Mouse (Mus musculus): ENCODE data around the gene Thsd4. TPM values are rescaled to one million over a fixed set of nuclear protein-coding genes. Genes with fewer than 3 reads are reported as not detected.
A peak's percentile ranks its signal among the peaks of the same experiment; 100 is the strongest.

Thsd4 gene
- polyA plus RNA-seq, 1 experiment from 2014 or later, result 34.9 TPM

DNA sequence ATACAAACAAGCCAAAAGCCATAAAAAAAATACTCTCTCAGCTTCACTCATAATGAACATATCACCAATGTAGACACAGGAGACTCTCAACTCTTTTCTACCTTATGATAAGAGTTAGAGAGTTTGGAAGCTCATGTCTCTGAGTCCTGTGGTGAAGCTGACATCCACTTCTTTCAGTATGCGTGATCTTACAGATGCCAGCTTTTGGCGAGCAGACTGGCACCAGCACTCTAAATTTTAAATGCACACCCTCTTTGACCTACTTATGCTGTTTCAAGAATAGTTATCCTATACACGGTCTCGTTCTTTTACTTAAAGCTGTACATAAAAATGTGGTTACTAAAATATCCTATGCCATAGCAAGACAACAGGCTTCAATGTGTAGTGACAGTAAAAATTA lies 524.1 kb downstream of the Thsd4 start:
- 91% methylated on average over 4 of the region's 4 CpGs for WGBS
- no peak overlapping the region for H3K4me2 ChIP-seq (ENCODE audit: low read length)

DNA sequence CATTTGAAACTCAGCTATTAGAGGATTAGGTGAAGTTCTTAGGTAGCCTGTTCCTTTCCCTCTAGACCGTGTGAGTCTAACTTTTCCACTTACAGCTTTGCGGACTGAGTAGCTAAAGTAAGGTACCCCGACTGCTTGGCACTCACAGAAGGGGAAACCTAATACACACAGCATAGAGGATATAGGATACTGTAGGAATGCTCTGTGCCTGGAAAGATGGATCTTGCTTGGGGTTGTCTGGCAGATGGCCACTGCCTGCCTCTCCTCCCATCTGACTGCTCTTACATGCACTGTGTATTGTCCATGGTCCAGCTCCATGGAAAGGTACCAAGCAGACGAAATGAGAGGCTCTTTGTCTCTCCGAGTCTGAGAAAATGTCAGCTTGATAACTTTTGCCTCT lies 530.4 kb downstream of the Thsd4 start:
- no peak overlapping the region for H3K4me3 ChIP-seq (ENCODE audit: low read depth, low read length)
- ATAC-seq (replicated peaks; ENCODE audit: low FRiP score, low TSS enrichment, low read depth) (no peak), DNase-seq (ENCODE audit: low spot score) (no peak)
- 84% methylated on average over 5 of the region's 5 CpGs for WGBS
- no peaks in the 10 kb centered on the region for H3K9me3 ChIP-seq (ENCODE audit: control insufficient read depth, low read length)
- H3K4me2 ChIP-seq (ENCODE audit: low read length), result no peak overlapping the region
- peaks cover 12% of the 10 kb centered on the region; the same call in 1 of the 2 replicates for H3K36me3 ChIP-seq (ENCODE audit: control insufficient read depth, insufficient read depth, low read length)
- H3K9ac ChIP-seq (ENCODE audit: low read length), result no peak overlapping the region
- H3K27ac ChIP-seq (ENCODE audit: low read depth), result no peak overlapping the region
- no peaks in the 10 kb centered on the region for H3K4me1 ChIP-seq (replicated peaks; ENCODE audit: control insufficient read depth, insufficient read depth, low read length)
- H3K27me3 ChIP-seq (replicated peaks; ENCODE audit: control insufficient read depth, insufficient read depth, low read length), result no peaks in the 10 kb centered on the region

More for the DNA sequence above, 524.1 kb downstream of the Thsd4 start:
- H3K9ac ChIP-seq (ENCODE audit: low read length), result no peak overlapping the region
- 0 out of 2 replicates have a peak, but pooled peaks cover 6% of the 10 kb centered on the region for H3K36me3 ChIP-seq (ENCODE audit: control insufficient read depth, insufficient read depth, low read length)
- H3K9me3 ChIP-seq (ENCODE audit: control insufficient read depth, low read length), result no peaks in the 10 kb centered on the region
- H3K27me3 ChIP-seq (replicated peaks; ENCODE audit: control insufficient read depth, insufficient read depth, low read length), result no peaks in the 10 kb centered on the region
- ATAC-seq (replicated peaks; ENCODE audit: low FRiP score, low TSS enrichment, low read depth) (no peak), DNase-seq (ENCODE audit: low spot score) (no peak)
- H3K27ac ChIP-seq (ENCODE audit: low read depth), result no peak overlapping the region
- H3K4me3 ChIP-seq (ENCODE audit: low read depth, low read length), result no peak overlapping the region
- no peaks in the 10 kb centered on the region for H3K4me1 ChIP-seq (replicated peaks; ENCODE audit: control insufficient read depth, insufficient read depth, low read length)

GRCm38 (mm10) chr9:59989864-59990263 lies 532.0 kb downstream of the Thsd4 start:
- Histone ChIP-seq H3K9me3 (ENCODE audit: control insufficient read depth, low read length) (no peaks in the 10 kb centered on the region), H3K9ac (ENCODE audit: low read length) (no peak overlapping the region), H3K27ac (ENCODE audit: low read depth) (no peak overlapping the region), H3K27me3 (replicated peaks; ENCODE audit: control insufficient read depth, insufficient read depth, low read length) (no peaks in the 10 kb centered on the region), H3K4me2 (ENCODE audit: low read length) (no peak overlapping the region), H3K36me3 (ENCODE audit: control insufficient read depth, insufficient read depth, low read length) (peaks cover 15% of the 10 kb centered on the region; the same call in 1 of the 2 replicates), H3K4me1 (replicated peaks; ENCODE audit: control insufficient read depth, insufficient read depth, low read length) (no peaks in the 10 kb centered on the region), H3K4me3 (ENCODE audit: low read depth, low read length) (no peak overlapping the region)
- peak; percentile 78 for DNase-seq (ENCODE audit: low spot score)
- 0% methylated on average over 1 of the region's 1 CpGs for WGBS
- ATAC-seq (replicated peaks; ENCODE audit: low FRiP score, low TSS enrichment, low read depth), result no peak

DNA sequence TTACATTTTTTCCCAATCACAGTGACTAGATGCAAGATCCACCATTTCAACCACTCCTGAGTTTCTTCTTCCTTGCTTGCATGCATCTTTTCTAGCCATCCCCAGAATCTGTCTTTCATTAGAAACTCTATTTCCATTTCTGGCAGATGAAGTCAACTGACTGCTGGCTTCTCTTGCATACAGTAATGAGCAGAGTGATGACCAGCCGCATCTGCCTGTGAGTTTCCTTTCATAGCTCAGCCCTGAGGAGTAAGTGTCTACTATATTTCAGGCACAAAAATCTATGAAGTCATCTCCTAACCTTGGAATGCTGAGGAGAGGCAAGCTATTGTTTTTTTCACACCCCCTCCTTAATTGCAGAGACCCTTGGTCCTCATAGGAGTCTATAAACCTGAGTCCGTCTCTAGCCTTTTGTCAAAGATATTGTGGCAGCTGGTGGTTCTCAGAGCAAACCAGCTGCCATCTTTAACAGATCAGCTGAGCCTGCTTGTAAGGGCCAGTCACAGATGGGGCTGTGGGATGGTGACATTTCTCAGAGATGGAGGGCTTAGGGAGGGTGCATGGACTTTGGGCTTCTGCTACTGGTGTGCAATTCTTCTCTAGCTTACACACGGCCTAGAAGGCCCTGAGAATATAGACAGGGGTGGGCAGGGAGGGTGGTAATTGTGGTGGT lies 535.8 kb downstream of the Thsd4 start:
- DNase-seq (ENCODE audit: low spot score), result no peak
- no peak overlapping the region for H3K27ac ChIP-seq (ENCODE audit: low read depth)
- H3K9ac ChIP-seq (ENCODE audit: low read length), result no peak overlapping the region
- H3K27me3 ChIP-seq (replicated peaks; ENCODE audit: control insufficient read depth, insufficient read depth, low read length), result no peaks in the 10 kb centered on the region
- H3K4me2 ChIP-seq (ENCODE audit: low read length), result no peak overlapping the region
- H3K9me3 ChIP-seq (ENCODE audit: control insufficient read depth, low read length), result no peaks in the 10 kb centered on the region
- H3K4me1 ChIP-seq (replicated peaks; ENCODE audit: control insufficient read depth, insufficient read depth, low read length), result no peaks in the 10 kb centered on the region
- WGBS, result 76% methylated on average over 3 of the region's 3 CpGs
- ATAC-seq (replicated peaks; ENCODE audit: low FRiP score, low TSS enrichment, low read depth), result no peak
- peaks cover 15% of the 10 kb centered on the region; the same call in 1 of the 2 replicates for H3K36me3 ChIP-seq (ENCODE audit: control insufficient read depth, insufficient read depth, low read length)
- H3K4me3 ChIP-seq (ENCODE audit: low read depth, low read length), result no peak overlapping the region

DNA sequence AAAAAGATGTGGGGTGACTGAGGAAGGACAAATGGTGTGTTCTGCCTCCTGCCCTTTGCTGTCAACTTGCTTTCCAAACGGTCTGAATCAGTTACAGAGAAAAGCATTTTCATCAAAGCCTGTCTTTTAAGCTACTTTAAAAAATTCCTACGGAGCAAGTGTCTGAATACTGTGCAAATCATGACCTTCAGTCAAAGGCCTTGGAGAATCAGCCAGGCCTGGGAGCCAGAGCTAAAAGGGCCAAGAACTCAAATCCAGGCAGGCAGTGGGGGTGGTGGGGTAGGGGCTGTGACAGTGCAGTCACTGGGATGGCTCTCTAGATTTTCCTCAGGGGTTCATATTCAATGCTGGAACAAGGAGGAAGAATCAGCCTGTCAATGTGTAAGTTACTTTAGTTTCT lies 540.7 kb downstream of the Thsd4 start:
- 72% methylated on average over 2 of the region's 2 CpGs for WGBS
- Histone ChIP-seq H3K27ac (ENCODE audit: low read depth) (no peak overlapping the region), H3K9me3 (ENCODE audit: control insufficient read depth, low read length) (no peaks in the 10 kb centered on the region), H3K4me2 (ENCODE audit: low read length) (no peak overlapping the region), H3K4me3 (ENCODE audit: low read depth, low read length) (no peak overlapping the region), H3K9ac (ENCODE audit: low read length) (no peak overlapping the region), H3K36me3 (ENCODE audit: control insufficient read depth, insufficient read depth, low read length) (peaks cover 12% of the 10 kb centered on the region; the same call in 1 of the 2 replicates), H3K4me1 (replicated peaks; ENCODE audit: control insufficient read depth, insufficient read depth, low read length) (no peaks in the 10 kb centered on the region), H3K27me3 (replicated peaks; ENCODE audit: control insufficient read depth, insufficient read depth, low read length) (no peaks in the 10 kb centered on the region)
- ATAC-seq (replicated peaks; ENCODE audit: low FRiP score, low TSS enrichment, low read depth) (no peak), DNase-seq (ENCODE audit: low spot score) (no peak)

DNA sequence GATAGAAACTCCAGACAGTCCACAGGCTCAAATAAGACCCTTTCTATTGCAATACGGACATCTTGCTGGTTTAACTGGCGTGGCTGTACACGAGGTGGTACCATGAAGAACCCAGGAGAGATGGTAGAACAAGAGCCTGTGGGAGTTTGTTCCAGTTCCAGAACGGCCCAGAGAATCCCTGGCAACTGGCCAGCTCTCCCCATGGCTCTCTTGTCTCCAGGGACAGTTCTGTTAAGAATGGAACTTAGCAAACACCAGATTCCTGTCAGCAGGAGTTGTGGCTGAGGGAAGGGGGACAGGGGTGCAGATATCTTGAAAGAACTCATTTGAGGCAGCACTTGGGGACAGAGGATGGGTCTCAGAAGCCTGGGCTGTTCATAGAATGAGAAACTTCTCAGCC lies 550.6 kb downstream of the Thsd4 start:
- WGBS, result 66% methylated on average over 4 of the region's 4 CpGs
- no peak for DNase-seq (ENCODE audit: low spot score)

DNA sequence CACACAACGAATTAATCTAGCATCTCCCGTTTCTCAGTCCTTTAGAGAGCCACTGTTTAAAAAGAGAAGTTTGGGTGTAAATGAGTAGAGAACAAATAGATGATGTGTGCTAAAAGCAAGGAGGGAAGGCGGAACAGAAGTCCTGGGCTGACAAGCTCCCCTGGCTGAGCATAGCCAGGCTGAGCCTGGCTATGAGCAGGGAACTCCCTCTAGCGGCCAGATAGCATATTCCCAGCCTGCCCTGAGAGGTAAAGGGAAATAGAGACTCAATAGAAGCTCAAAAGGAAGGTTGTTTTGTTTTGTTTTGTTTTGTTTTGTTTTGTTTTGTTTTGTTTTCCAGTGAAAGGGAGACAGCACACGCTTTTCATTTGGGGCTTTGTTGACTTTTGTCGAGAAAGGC lies 552.5 kb downstream of the Thsd4 start:
- no peak overlapping the region for H3K27ac ChIP-seq (ENCODE audit: low read depth)
- H3K9ac ChIP-seq (ENCODE audit: low read length), result no peak overlapping the region
- H3K36me3 ChIP-seq (ENCODE audit: control insufficient read depth, insufficient read depth, low read length), result peaks cover 3% of the 10 kb centered on the region; the same call in 1 of the 2 replicates
- DNase-seq (ENCODE audit: low spot score) (peak; percentile 73), ATAC-seq (replicated peaks; ENCODE audit: low FRiP score, low TSS enrichment, low read depth) (peak; percentile 72; the same call in 1 of the 2 replicates)
- no peaks in the 10 kb centered on the region for H3K27me3 ChIP-seq (replicated peaks; ENCODE audit: control insufficient read depth, insufficient read depth, low read length)
- 32% methylated on average over 6 of the region's 6 CpGs for WGBS
- no peaks in the 10 kb centered on the region for H3K9me3 ChIP-seq (ENCODE audit: control insufficient read depth, low read length)
- no peaks in the 10 kb centered on the region for H3K4me1 ChIP-seq (replicated peaks; ENCODE audit: control insufficient read depth, insufficient read depth, low read length)
- no peak overlapping the region for H3K4me3 ChIP-seq (ENCODE audit: low read depth, low read length)
- H3K4me2 ChIP-seq (ENCODE audit: low read length), result no peak overlapping the region

More for the DNA sequence above, 550.6 kb downstream of the Thsd4 start:
- H3K27me3 ChIP-seq (replicated peaks; ENCODE audit: control insufficient read depth, insufficient read depth, low read length), result no peaks in the 10 kb centered on the region
- H3K9ac ChIP-seq (ENCODE audit: low read length), result no peak overlapping the region
- H3K36me3 ChIP-seq (ENCODE audit: control insufficient read depth, insufficient read depth, low read length), result peaks cover 3% of the 10 kb centered on the region
- H3K4me1 ChIP-seq (replicated peaks; ENCODE audit: control insufficient read depth, insufficient read depth, low read length), result no peaks in the 10 kb centered on the region
- H3K27ac ChIP-seq (ENCODE audit: low read depth), result no peak overlapping the region
- no peak overlapping the region for H3K4me2 ChIP-seq (ENCODE audit: low read length)
- no peaks in the 10 kb centered on the region for H3K9me3 ChIP-seq (ENCODE audit: control insufficient read depth, low read length)
- no peak for ATAC-seq (replicated peaks; ENCODE audit: low FRiP score, low TSS enrichment, low read depth)
- H3K4me3 ChIP-seq (ENCODE audit: low read depth, low read length), result no peak overlapping the region

GRCm38 (mm10) chr9:59965046-59965445 lies 556.8 kb downstream of the Thsd4 start:
- Histone ChIP-seq H3K4me1 (replicated peaks; ENCODE audit: control insufficient read depth, insufficient read depth, low read length) (no peaks in the 10 kb centered on the region), H3K9me3 (ENCODE audit: control insufficient read depth, low read length) (no peaks in the 10 kb centered on the region), H3K9ac (ENCODE audit: low read length) (no peak overlapping the region), H3K27ac (ENCODE audit: low read depth) (no peak overlapping the region), H3K27me3 (replicated peaks; ENCODE audit: control insufficient read depth, insufficient read depth, low read length) (no peaks in the 10 kb centered on the region), H3K36me3 (ENCODE audit: control insufficient read depth, insufficient read depth, low read length) (no peaks in the 10 kb centered on the region), H3K4me3 (ENCODE audit: low read depth, low read length) (no peak overlapping the region), H3K4me2 (ENCODE audit: low read length) (no peak overlapping the region)
- ATAC-seq (replicated peaks; ENCODE audit: low FRiP score, low TSS enrichment, low read depth) (no peak), DNase-seq (ENCODE audit: low spot score) (no peak)
- 72% methylated on average over 10 of the region's 10 CpGs for WGBS

DNA sequence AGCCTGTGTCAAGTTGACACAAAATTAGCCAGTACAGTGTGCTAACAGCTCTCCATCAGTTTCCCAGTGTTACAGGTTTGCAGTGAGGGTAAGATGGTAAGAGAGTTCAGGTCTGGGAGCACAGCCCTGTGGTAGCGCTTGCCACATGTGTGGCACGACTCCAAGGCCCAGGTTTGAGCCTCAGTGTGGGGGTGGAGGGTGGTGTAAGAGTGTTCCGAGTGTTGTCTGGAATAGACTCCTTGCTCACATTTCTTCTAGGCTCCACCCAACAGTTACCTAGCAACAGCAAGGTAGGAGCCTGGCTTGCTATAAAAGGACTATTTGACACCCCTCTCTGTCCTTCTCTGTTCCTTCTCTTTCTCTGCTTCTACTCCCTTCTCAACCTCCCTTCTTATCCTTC lies 557.5 kb downstream of the Thsd4 start:
- WGBS, result 50% methylated on average over 3 of the region's 3 CpGs
- Histone ChIP-seq H3K27ac (ENCODE audit: low read depth) (no peak overlapping the region), H3K9me3 (ENCODE audit: control insufficient read depth, low read length) (no peaks in the 10 kb centered on the region), H3K9ac (ENCODE audit: low read length) (no peak overlapping the region), H3K4me2 (ENCODE audit: low read length) (no peak overlapping the region), H3K36me3 (ENCODE audit: control insufficient read depth, insufficient read depth, low read length) (no peaks in the 10 kb centered on the region), H3K27me3 (replicated peaks; ENCODE audit: control insufficient read depth, insufficient read depth, low read length) (no peaks in the 10 kb centered on the region), H3K4me1 (replicated peaks; ENCODE audit: control insufficient read depth, insufficient read depth, low read length) (no peaks in the 10 kb centered on the region), H3K4me3 (ENCODE audit: low read depth, low read length) (no peak overlapping the region)
- DNase-seq (ENCODE audit: low spot score), result no peak
- no peak for ATAC-seq (replicated peaks; ENCODE audit: low FRiP score, low TSS enrichment, low read depth)
